Mouse (Mus musculus): Measurements from ENCODE around the gene Slc35f1.

Gene Slc35f1

GRCm38 (mm10) chr10:52940111-52940830 is 249.9 kb downstream of the Slc35f1 start:
- DNase-seq: no peak

DNA sequence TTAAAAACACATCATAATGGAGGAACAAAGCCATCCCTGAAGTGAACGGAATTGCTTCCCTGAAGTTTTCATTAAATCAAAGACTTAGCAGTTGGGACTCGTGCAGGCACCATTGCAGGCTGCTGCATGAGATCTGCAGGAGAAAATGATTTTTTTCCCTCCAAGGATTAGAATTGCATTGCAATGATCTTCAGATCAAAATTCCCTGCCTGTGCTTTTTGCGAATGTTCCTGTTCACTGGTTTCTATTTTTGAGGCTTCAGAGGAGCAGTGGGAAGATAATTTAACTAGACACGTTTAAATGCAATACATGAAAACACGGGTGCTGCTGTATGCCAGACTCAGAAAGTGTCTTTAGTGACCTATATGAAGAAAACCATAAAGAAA is 250.5 kb downstream of the Slc35f1 start:
- no peak for DNase-seq

- no peak for DNase-seq
Measured at GRCm38 (mm10) chr10:52952581-52952980, 262.2 kb downstream of the Slc35f1 start.

- DNase-seq: no peak
Measured at GRCm38 (mm10) chr10:52956728-52957127, 266.4 kb downstream of the Slc35f1 start.

DNA sequence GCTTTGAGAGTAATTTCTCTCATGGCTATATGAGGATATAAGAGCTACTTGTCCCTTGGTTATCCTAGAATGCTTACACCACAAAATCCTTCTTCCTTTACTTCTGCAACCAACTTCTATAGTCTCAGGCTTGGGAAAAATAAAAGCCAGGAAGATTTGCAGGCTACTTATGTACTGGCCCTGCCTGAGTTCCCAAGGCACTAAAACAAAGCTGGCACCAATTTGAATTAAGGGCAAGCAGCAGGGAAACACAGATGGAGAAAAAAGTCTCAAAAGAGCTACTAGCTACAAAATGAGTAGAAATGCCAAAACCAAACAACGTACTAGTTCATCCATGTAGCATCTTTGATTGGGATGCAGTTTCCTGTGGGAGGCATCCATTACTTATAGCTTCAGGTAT is 288.9 kb downstream of the Slc35f1 start:
- DNase-seq: no peak

DNA sequence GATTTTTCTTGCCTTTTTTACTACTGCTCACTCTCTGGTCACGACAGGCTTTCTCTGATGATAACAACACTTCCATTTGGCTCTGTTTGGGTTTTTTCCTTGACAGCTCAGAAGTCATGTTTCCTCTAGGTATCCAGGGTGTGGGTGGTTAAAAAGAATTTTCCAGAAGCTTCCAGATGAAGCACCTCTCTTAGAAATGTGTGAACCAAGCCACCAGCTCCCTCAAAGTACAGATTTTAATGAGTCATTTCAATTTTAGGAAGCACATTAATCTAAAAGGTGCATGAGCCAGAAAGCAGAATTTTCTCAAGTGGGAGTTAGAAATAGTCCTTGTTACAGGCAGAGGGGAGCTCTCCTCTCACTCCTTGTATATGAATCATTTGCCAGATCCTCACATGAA is 292.5 kb downstream of the Slc35f1 start:
- DNase-seq: no peak

- DNase-seq: no peak
Measured at GRCm38 (mm10) chr10:52992246-52992645, 301.9 kb downstream of the Slc35f1 start.

GRCm38 (mm10) chr10:52996886-52997285 is 306.6 kb downstream of the Slc35f1 start:
- DNase-seq: no peak

- DNase-seq: no peak
Measured at GRCm38 (mm10) chr10:53001136-53001535, 310.8 kb downstream of the Slc35f1 start.

- DNase-seq: no peak
Measured at GRCm38 (mm10) chr10:53006229-53007190, 316.2 kb downstream of the Slc35f1 start.

- no peak for DNase-seq
Measured at GRCm38 (mm10) chr10:53013878-53014277, 323.5 kb downstream of the Slc35f1 start.

DNA sequence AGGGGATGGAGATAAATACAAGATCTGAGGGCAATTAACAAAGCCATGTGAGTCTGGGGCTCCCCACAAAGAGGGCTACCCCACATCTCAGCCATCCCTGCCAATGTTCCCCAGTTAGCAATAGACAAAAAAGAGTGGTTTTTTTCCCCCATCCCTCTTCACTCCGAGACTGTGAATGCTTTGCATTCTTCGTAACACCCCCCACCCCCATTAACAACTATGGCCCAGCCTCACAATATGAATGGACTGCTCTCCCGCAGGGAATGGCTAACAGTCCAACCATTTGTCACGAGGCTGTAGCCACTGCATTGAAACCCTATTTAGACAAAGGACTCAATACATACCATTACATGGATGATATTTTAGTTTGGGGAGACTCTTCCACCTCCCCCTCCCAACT is 338.1 kb downstream of the Slc35f1 start:
- DNase-seq: no peak

- no peak for DNase-seq
Measured at GRCm38 (mm10) chr10:53035202-53035601, 344.9 kb downstream of the Slc35f1 start.

GRCm38 (mm10) chr10:53045931-53046330 is 355.6 kb downstream of the Slc35f1 start:
- no peak for DNase-seq

GRCm38 (mm10) chr10:53052521-53052920 is 362.2 kb downstream of the Slc35f1 start:
- no peak for DNase-seq

DNA sequence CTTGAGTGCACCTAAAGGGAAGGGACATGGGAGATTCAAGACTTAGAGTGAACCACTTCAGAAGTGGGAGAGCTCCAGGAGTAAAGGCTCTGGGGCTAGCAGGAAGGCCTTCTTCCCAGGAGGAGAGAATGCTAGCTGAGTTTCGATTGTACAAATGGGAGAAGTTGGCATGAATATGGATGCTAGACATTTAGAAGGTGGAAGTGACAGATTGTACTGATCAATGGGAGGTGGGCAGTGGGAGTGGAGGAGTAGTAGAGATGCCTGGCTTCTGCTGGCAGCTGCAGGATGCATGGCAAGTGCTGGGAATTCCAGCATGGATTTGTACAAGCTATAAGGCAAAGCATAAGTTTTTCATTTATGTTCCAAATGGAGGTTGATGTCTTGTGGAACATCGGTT is 370.4 kb downstream of the Slc35f1 start:
- DNase-seq: no peak

GRCm38 (mm10) chr10:53062741-53063140 is 372.4 kb downstream of the Slc35f1 start:
- DNase-seq: peak; percentile 28

- DNase-seq: peak; percentile 62
Measured at GRCm38 (mm10) chr10:53087811-53088210, 397.5 kb downstream of the Slc35f1 start.

GRCm38 (mm10) chr10:53091525-53091924 is 401.2 kb downstream of the Slc35f1 start:
- no peak for DNase-seq

GRCm38 (mm10) chr10:53096446-53096845 is 406.1 kb downstream of the Slc35f1 start:
- DNase-seq: no peak

- DNase-seq: no peak
Measured at GRCm38 (mm10) chr10:53100881-53101280, 410.5 kb downstream of the Slc35f1 start.

- DNase-seq: no peak
Measured at GRCm38 (mm10) chr10:53101412-53101811, 411.1 kb downstream of the Slc35f1 start.

DNA sequence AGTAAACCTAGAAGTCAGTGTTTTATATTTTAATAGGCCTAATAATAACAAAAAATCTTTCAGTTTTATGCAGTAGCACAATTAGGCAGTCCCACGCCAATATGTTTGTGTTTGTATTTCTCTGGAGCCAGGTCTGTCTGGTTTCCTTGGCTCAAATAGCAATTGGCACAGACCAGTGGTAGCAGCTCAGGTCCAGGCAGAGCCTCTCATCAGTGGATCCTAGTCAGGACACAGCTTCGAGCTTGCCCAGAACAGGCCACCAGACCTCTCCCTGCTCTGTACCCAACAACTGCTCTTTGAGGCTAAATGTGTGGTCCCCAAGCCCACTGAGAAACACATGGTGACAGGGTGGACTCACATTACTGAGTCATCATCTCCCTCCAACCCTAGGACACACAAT is 412.1 kb downstream of the Slc35f1 start:
- DNase-seq: no peak

DNA sequence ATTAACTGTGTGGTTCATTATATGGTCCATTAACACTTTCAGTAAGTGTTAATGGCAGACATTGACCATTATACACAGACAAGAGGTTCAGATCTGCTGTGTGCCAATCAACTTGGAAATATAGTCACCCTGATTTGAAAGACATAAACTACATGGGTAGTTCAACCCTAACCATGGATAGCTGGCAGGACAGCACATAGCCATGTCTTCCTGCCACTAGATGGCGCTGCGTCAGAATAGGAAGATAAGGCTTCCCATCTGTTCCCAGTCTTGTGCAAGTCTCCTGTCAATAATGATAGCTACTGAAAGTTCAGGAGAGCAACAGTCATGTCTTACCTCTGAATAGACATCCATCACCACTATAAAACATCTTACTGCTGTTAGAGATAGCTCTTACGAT is 424.7 kb downstream of the Slc35f1 start:
- peak; percentile 84 for DNase-seq

All from kidney, postnatal 10 days (tissue).